In the genomic region with DNA sequence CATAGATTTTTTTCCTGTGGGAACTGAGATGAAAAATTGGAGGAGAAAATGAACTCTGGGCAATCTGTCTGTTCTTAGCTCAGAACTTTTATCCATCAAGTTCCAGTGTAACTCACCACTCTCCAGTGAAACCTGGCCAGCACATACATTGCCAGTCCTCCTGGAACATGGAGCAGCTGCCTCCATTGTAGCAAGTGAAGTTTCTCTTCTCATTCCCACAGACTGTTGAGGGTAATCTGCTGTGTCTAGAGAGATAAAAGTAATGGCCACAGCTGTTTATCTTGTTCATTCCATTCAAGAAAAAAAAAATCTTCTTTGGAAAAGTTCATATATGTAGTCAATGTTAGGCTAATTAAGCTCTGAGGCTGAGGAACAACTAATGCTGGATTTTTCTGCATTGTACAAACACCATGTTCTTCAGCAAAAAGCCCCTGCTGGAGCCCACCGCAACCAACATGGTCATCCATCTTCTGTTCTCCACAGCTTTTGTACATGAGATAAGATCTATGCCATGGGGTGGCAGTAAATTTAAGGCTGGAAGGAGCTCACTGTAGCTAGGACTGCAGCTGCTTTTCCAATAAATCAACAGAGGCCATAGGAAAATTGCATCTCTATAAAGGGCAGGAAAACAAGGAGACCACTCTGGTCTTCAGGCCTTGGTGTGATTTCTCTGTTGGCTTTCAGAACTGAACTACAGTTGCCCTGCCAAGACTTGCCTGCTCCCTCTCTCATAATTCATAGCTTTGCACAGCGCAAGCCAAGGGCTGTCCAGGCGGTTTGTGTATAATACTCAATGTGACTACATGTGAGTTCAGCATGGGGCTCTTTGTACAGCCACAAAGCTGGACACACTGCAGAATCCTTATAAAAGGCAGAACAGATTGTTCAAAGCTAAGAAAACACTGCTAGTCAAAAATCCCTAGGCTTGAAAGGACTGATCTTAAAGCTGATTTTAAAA, we compare ENCODE assay signal across 15 mouse cellular contexts.
A peak's percentile ranks its signal among the peaks of the same experiment; 100 is the strongest.
DNase-seq lines count a peak whose midpoint lies in the region; ATAC-seq and TF ChIP-seq lines count a peak whose summit lies in the region.
"Had no signal": no experiment of that assay in that cellular context is flagged by ENCODE, and none has a peak within 500 bp of the region (broad histone marks: within the 10 kb centered on the region; RNA-seq: fewer than 3 reads in every experiment).

No protein-coding gene starts in this region.

- no peak overlapping the region for H3K9ac ChIP-seq in kidney, postnatal 0 days (ENCODE audit: low read depth, low read length)
- H3K9ac ChIP-seq: forebrain, embryonic 13.5 days; limb, embryonic 15.5 days had no signal

- no peaks in the 10 kb centered on the region for H3K27me3 ChIP-seq in kidney, postnatal 0 days (ENCODE audit: insufficient read depth, low read length)
- H3K27me3 ChIP-seq: forebrain, embryonic 13.5 days; limb, embryonic 15.5 days had no signal

- H3K27ac ChIP-seq in kidney, postnatal 0 days, result no peak overlapping the region
- H3K27ac ChIP-seq: forebrain, embryonic 13.5 days; gastrocnemius, adult 2 months; heart, adult 2 months; limb, embryonic 15.5 days had no signal

- H3K4me1 ChIP-seq in kidney, postnatal 0 days (replicated peaks; ENCODE audit: insufficient read depth, low read length), result no peaks in the 10 kb centered on the region
- H3K4me1 ChIP-seq: limb, embryonic 15.5 days had no signal

- ATAC-seq in kidney, postnatal 0 days (replicated peaks; ENCODE audit: low FRiP score, low read depth), result no peak; the same call in 1 of the 2 replicates
- ATAC-seq: forebrain, embryonic 13.5 days; hindbrain, embryonic 16.5 days; midbrain, embryonic 16.5 days had no signal

- no peak overlapping the region for H3K4me2 ChIP-seq in kidney, postnatal 0 days (ENCODE audit: low read length)
- H3K4me2 ChIP-seq: forebrain, embryonic 13.5 days; limb, embryonic 15.5 days had no signal

- no peaks in the 10 kb centered on the region for H3K36me3 ChIP-seq in kidney, postnatal 0 days (ENCODE audit: insufficient read depth, low read length)
- H3K36me3 ChIP-seq: limb, embryonic 15.5 days had no signal

- 48% methylated on average over 3 of the region's 3 CpGs for WGBS in kidney, postnatal 0 days

- DNase-seq in kidney, postnatal 0 days (ENCODE audit: low spot score), result peak; percentile 80
- DNase-seq in kidney, postnatal 36 days, result no peak
- DNase-seq in testis, postnatal 14 days (ENCODE audit: low spot score), result peak; percentile 49
- DNase-seq in testis, postnatal 10 days (ENCODE audit: low spot score), result no peak
- DNase-seq in mesoderm, embryonic 11.5 days (ENCODE audit: low read depth, low spot score), result peak; percentile 52
- DNase-seq in embryo, embryonic 10 days (ENCODE audit: low spot score), result no peak
- no peak for DNase-seq in c-Kit-positive CD71-positive TER-119-positive erythroid progenitor cells, embryonic 14.5 days (ENCODE audit: low spot score)
- DNase-seq: cerebellum, adult 2 months; gastrocnemius, adult 2 months; heart, adult 2 months; heart, postnatal 10 days had no signal

- no peak for TF ChIP-seq CTCF in kidney, postnatal 0 days (IDR thresholded peaks at IDR 0.05; ENCODE audit: low read depth)

- no peak overlapping the region for H3K4me3 ChIP-seq in kidney, postnatal 0 days (replicated peaks; ENCODE audit: low read depth, low read length)
- H3K4me3 ChIP-seq: forebrain, embryonic 13.5 days; gastrocnemius, adult 2 months; heart, adult 2 months; limb, embryonic 15.5 days had no signal

- no peaks in the 10 kb centered on the region for H3K9me3 ChIP-seq in kidney, postnatal 0 days (replicated peaks; ENCODE audit: low read length)
- H3K9me3 ChIP-seq: forebrain, embryonic 13.5 days; limb, embryonic 15.5 days had no signal

Comparison
In these comparisons a context has a peak if more than half of its experiments do, and no peak if none do; other contexts are left out.
1. DNase-seq: peak in kidney, postnatal 0 days (single experiment), testis, postnatal 14 days (single experiment) and mesoderm, embryonic 11.5 days (single experiment); none in kidney, postnatal 36 days (0 of 2), testis, postnatal 10 days (single experiment), embryo, embryonic 10 days (single experiment) and c-Kit-positive CD71-positive TER-119-positive erythroid progenitor cells, embryonic 14.5 days (single experiment).